Mouse (Mus musculus) heart, embryonic 11.5 days (tissue): ENCODE measurements around the gene Neo1. TPM values are rescaled to one million over a fixed set of nuclear protein-coding genes. Genes with fewer than 3 reads are reported as not detected.
"Not testable (repeated sequence)": the region's sequence is repeated elsewhere in the genome, so short reads cannot be mapped to it uniquely, and the experiment has no call there.

Source experiments
- ATAC-seq: fragments of 200-750 bp; cut with Nextera tagmentation; replicated peaks from 2 replicates; pipeline ENCODE4 v1.8.0; 2017; ENCODE audit warnings: moderate library complexity; ENCODE audit not compliant: insufficient number of reproducible peaks, low FRiP score, low TSS enrichment
- H3K27ac ChIP-seq: fragments of 300-500 bp; sonication (generic); 2 replicates; pipeline ENCODE4 v1.5.1; 2014; ENCODE audit warnings: mild to moderate bottlenecking, low read depth, low read length
- H3K27me3 ChIP-seq: fragments of 300-500 bp; sonication (generic); 2 replicates; pipeline ENCODE4 v1.6.1; 2014; ENCODE audit warnings: mild to moderate bottlenecking, low read length, mixed read lengths; ENCODE audit not compliant: control insufficient read depth, insufficient read depth
- H3K36me3 ChIP-seq: fragments of 300-500 bp; sonication (generic); 2 replicates; pipeline ENCODE4 v1.6.1; 2014; ENCODE audit warnings: mild to moderate bottlenecking, low read length, moderate library complexity, mixed read lengths; ENCODE audit not compliant: control insufficient read depth, insufficient read depth
- H3K4me1 ChIP-seq: fragments of 300-500 bp; sonication (generic); 2 replicates; pipeline ENCODE4 v1.6.1; 2014; ENCODE audit warnings: low read length; ENCODE audit not compliant: control insufficient read depth, insufficient read depth
- H3K4me2 ChIP-seq: fragments of 300-500 bp; sonication (generic); 2 replicates; pipeline ENCODE4 v1.6.1; 2014; ENCODE audit warnings: mild to moderate bottlenecking, moderate library complexity
- H3K4me3 ChIP-seq: fragments of 300-500 bp; sonication (generic); 2 replicates; pipeline ENCODE4 v1.5.1; 2014; ENCODE audit warnings: low read depth, low read length
- H3K9ac ChIP-seq: fragments of 300-500 bp; sonication (generic); 2 replicates; pipeline ENCODE4 v1.6.1; 2014; ENCODE audit warnings: mild to moderate bottlenecking, low read depth, low read length, moderate library complexity
- H3K9me3 ChIP-seq: fragments of 300-500 bp; sonication (generic); replicated peaks from 2 replicates; pipeline ENCODE4 v1.6.1; 2016; ENCODE audit warnings: low read length; ENCODE audit not compliant: control insufficient read depth
- WGBS: fragments of 180-500 bp; shearing (Covaris S2); extraction: QIAGEN DNeasy Blood & Tissue Kit; methylation state at CpG from one replicate; pipeline ENCODE4 v1.1.7; 2014; ENCODE audit not compliant: insufficient replicate concordance; 5-methylcytosine and 5-hydroxymethylcytosine counted together
- polyA plus RNA-seq: library from polyadenylated mRNA; unstranded; fragments of >200 nt; fragmentation: Nextera tagmentation; extraction: Ambion mirVana; gene quantifications from 2 replicates; pipeline ENCODE4 v1.2.1, GENCODE M21; 2014

The Neo1 gene
- polyA plus RNA-seq, 1 experiment from 2014 or later: 30.3 TPM

- no peaks in the 10 kb centered on the region for H3K9me3 ChIP-seq
- no peak overlapping the region for H3K9ac ChIP-seq
- no peak for ATAC-seq
- 42% methylated on average over 3 of the region's 3 CpGs for WGBS
- 0 out of 2 replicates have a peak overlapping the region, but pooled peaks have one; percentile 12 for H3K4me3 ChIP-seq
- H3K4me2 ChIP-seq: 0 out of 2 replicates have a peak overlapping the region, but pooled peaks have one; percentile 43
- no peaks in the 10 kb centered on the region for H3K36me3 ChIP-seq
- peaks cover 16% of the 10 kb centered on the region for H3K4me1 ChIP-seq
- H3K27ac ChIP-seq: no peak overlapping the region
- H3K27me3 ChIP-seq: no peaks in the 10 kb centered on the region
Observed at GRCm38 (mm10) chr9:59033492-59033891, 2.7 kb downstream of the Neo1 start.

GRCm38 (mm10) chr9:59024245-59024844 lies 11.9 kb downstream of the Neo1 start:
- H3K27me3 ChIP-seq: no peaks in the 10 kb centered on the region
- H3K36me3 ChIP-seq: no peaks in the 10 kb centered on the region
- no peak overlapping the region for H3K27ac ChIP-seq
- H3K4me3 ChIP-seq: no peak overlapping the region
- no peak overlapping the region for H3K9ac ChIP-seq
- no peak overlapping the region for H3K4me2 ChIP-seq
- ATAC-seq: no peak
- no peaks in the 10 kb centered on the region for H3K9me3 ChIP-seq
- 46% methylated on average over 4 of the region's 4 CpGs for WGBS
- peaks cover 2% of the 10 kb centered on the region; the same call in 1 of the 2 replicates for H3K4me1 ChIP-seq

GRCm38 (mm10) chr9:59016060-59016719 lies 20.1 kb downstream of the Neo1 start:
- no peak for ATAC-seq
- Histone ChIP-seq H3K9me3 (no peaks in the 10 kb centered on the region), H3K4me3 (no peak overlapping the region), H3K36me3 (no peaks in the 10 kb centered on the region), H3K4me1 (peaks cover 12% of the 10 kb centered on the region), H3K4me2 (no peak overlapping the region), H3K27ac (no peak overlapping the region), H3K27me3 (no peaks in the 10 kb centered on the region), H3K9ac (no peak overlapping the region)
- WGBS: 59% methylated on average over 3 of the region's 3 CpGs

GRCm38 (mm10) chr9:59013365-59013764 lies 22.9 kb downstream of the Neo1 start:
- H3K4me2 ChIP-seq: no peak overlapping the region
- whole genome bisulfite sequencing: 10% methylated on average over 2 of the region's 2 CpGs

DNA sequence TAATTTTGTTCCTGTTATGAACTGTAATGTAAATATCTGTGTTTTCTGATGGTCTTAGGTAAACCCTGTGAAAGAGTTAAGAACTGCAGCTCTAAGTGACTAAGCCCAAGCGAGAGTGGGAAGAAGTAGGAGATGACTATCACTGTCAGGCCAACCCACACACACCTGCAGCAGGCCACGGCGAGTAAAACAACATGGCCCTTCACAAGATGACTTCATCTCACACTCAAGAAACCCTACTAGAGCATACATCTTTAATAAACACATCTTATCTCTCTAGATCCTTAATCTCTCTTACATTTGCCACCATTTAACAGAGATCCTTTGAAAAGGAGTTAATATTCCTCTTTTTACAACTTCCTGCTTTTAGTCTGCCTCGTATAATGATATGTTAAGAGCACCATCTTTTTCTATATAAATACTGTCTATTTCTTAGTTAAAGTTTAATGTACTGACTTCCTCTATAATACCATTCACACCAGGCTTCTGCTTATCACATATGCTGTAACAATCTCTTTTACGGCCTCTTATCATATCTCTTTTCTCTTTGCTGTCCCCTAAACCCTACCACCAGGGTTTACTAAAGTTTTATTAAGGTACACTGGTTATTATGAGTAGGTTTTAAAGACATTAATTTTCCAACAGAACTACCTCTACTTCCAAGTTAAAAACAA lies 46.8 kb downstream of the Neo1 start:
- H3K4me2 ChIP-seq: no peak overlapping the region
- no peaks in the 10 kb centered on the region for H3K27me3 ChIP-seq
- no peaks in the 10 kb centered on the region for H3K9me3 ChIP-seq
- no peaks in the 10 kb centered on the region for H3K4me1 ChIP-seq
- H3K4me3 ChIP-seq: no peak overlapping the region
- H3K9ac ChIP-seq: no peak overlapping the region
- no peak for ATAC-seq
- H3K27ac ChIP-seq: no peak overlapping the region
- H3K36me3 ChIP-seq: no peaks in the 10 kb centered on the region
- 70% methylated on average over 5 of the region's 5 CpGs for WGBS

More at GRCm38 (mm10) chr9:59013365-59013764, 22.9 kb downstream of the Neo1 start:
- Histone ChIP-seq H3K4me3 (no peak overlapping the region), H3K27me3 (no peaks in the 10 kb centered on the region), H3K9ac (no peak overlapping the region), H3K9me3 (no peaks in the 10 kb centered on the region), H3K27ac (no peak overlapping the region), H3K4me1 (peaks cover 12% of the 10 kb centered on the region), H3K36me3 (no peaks in the 10 kb centered on the region)
- no peak for ATAC-seq

- no peak overlapping the region for H3K4me2 ChIP-seq
- H3K36me3 ChIP-seq: peaks cover 3% of the 10 kb centered on the region; the same call in 1 of the 2 replicates
- H3K27me3 ChIP-seq: no peaks in the 10 kb centered on the region
- no peak overlapping the region for H3K4me3 ChIP-seq
- WGBS: 65% methylated on average over 15 of the region's 15 CpGs
- no peak overlapping the region for H3K27ac ChIP-seq
- H3K9me3 ChIP-seq: no peaks in the 10 kb centered on the region
- no peak for ATAC-seq
- H3K9ac ChIP-seq: no peak overlapping the region
- no peaks in the 10 kb centered on the region for H3K4me1 ChIP-seq
Observed at GRCm38 (mm10) chr9:58979034-58979433, 57.2 kb downstream of the Neo1 start.

DNA sequence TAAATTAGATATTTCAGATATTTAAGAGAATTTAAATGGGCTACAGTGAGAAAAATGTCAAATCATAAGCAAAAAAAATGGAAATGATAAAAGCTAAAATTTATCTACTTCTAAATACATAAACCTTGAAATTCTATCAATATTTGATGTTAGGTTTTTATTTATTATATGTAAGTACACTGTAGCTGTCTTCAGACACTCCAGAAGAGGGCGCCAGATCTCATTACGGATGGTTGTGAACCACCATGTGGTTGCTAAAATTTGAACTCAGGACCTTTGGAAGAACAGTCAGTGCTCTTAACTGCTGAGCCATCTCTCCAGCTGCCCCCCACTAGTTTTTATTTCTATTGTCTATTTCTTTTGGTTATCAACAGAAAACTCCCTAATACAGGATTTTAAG lies 65.1 kb downstream of the Neo1 start:
- not testable (repeated sequence) for H3K36me3 ChIP-seq, H3K27ac ChIP-seq, H3K27me3 ChIP-seq, ATAC-seq, H3K4me3 ChIP-seq, H3K9ac ChIP-seq, H3K9me3 ChIP-seq, H3K4me1 ChIP-seq, H3K4me2 ChIP-seq
- WGBS: 83% methylated on average over 2 of the region's 2 CpGs

DNA sequence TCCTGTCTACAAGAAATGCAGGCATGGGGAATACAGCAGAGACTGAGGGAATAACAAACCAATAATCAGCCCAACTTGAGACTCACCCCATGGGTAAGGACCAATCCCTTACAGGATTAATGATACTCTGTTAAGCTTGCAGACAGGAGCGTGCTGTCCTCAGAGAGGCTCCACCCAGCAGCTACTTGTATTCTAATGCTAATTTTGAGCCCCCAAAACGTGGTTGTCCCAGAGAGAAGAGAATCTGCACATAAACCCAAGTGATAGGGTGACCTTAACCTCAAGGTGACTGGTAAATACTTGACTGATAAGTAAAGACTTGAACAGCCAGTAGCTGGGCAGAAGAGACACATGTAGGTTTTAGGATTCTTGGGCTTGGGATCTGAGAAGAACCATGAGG lies 68.9 kb downstream of the Neo1 start:
- H3K4me2 ChIP-seq: no peak overlapping the region
- no peaks in the 10 kb centered on the region for H3K9me3 ChIP-seq
- no peak for ATAC-seq
- no peaks in the 10 kb centered on the region for H3K4me1 ChIP-seq
- no peak overlapping the region for H3K4me3 ChIP-seq
- WGBS: 57% methylated on average over 2 of the region's 2 CpGs
- H3K36me3 ChIP-seq: no peaks in the 10 kb centered on the region
- no peaks in the 10 kb centered on the region for H3K27me3 ChIP-seq
- no peak overlapping the region for H3K27ac ChIP-seq
- H3K9ac ChIP-seq: no peak overlapping the region
